In the genomic region with DNA sequence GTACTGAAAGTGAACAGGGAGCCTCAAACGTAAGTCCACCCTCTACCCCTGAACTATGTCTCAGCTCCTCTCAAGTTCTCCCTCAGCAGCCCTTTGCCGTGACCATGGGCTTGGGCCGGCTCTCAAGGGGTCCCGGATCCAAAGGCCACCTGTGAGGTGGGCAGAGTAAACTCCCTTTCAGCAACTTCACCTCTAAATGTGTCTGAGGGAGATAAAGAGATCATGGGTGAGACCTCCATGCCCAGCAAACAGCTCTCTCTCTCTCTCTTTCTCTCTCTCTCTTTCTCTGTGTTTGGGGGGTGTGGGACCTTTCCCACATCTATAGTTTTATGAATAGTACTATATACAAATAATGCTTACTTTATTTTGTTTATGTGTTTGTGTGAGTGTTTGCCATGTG, we compare ENCODE assay signal across 25 mouse cellular contexts. TPM values are rescaled to one million over a fixed set of nuclear protein-coding genes. Genes with fewer than 3 reads are reported as not detected.
"Had no signal": no experiment of that assay in that cellular context is flagged by ENCODE, and none has a peak within 500 bp of the region (broad histone marks: within the 10 kb centered on the region; RNA-seq: fewer than 3 reads in every experiment).

No protein-coding gene starts in this region.

- H3K27me3 ChIP-seq: neural tube, embryonic 15.5 days; stomach, embryonic 15.5 days had no signal

- H3K36me3 ChIP-seq: limb, embryonic 10.5 days; midbrain, embryonic 10.5 days; neural tube, embryonic 15.5 days; stomach, embryonic 15.5 days had no signal

- H3K4me2 ChIP-seq: neural tube, embryonic 15.5 days; stomach, embryonic 15.5 days had no signal

- H3K9me3 ChIP-seq: limb, embryonic 10.5 days; neural tube, embryonic 15.5 days; stomach, embryonic 15.5 days had no signal

- H3K4me3 ChIP-seq: layer of hippocampus, adult 2 months; left cerebral cortex, adult 2 months; limb, embryonic 10.5 days; midbrain, embryonic 10.5 days; myocyte; neural tube, embryonic 15.5 days; stomach, embryonic 15.5 days had no signal

- ATAC-seq: intestine, postnatal 0 days; lung, postnatal 0 days had no signal

- H3K4me1 ChIP-seq: neural tube, embryonic 15.5 days had no signal

- H3K9ac ChIP-seq: neural tube, embryonic 15.5 days; stomach, embryonic 15.5 days had no signal

- H3K27ac ChIP-seq: layer of hippocampus, adult 2 months; left cerebral cortex, adult 2 months; limb, embryonic 10.5 days; midbrain, embryonic 10.5 days; neural tube, embryonic 15.5 days; stomach, embryonic 15.5 days had no signal

- DNase-seq: kidney, adult 8-10 months; kidney, postnatal 36 days; lung, adult 2 months; lung, postnatal 36 days; midbrain, embryonic 14.5 days; right cerebral cortex, adult 18-20 months; spleen, adult 18-20 months; thymus, postnatal 36 days had no signal

RNA-seq across cellular contexts. Expression of gene Gm49496, which starts 6.6 kb away (rescaled TPM):
- total RNA-seq: layer of hippocampus, adult 2 months; layer of hippocampus, postnatal 25 days; left cerebral cortex, adult 2 months; left cerebral cortex, postnatal 14 days had no signal
- polyA plus RNA-seq: intestine, postnatal 0 days; kidney, embryonic 16.5 days; limb, embryonic 10.5 days; limb, embryonic 14.5 days; lung, adult 2 months; lung, postnatal 0 days; midbrain, embryonic 10.5 days; midbrain, embryonic 14.5 days; myocyte; neural tube, embryonic 11.5 days; neural tube, embryonic 15.5 days; stomach, embryonic 15.5 days; testis, adult 2 months; thymus, postnatal 0 days had no signal

RNA-seq across cellular contexts. Expression of gene Gm10198, which starts 36.2 kb away (rescaled TPM):
- total RNA-seq: layer of hippocampus, adult 2 months; layer of hippocampus, postnatal 25 days; left cerebral cortex, adult 2 months; left cerebral cortex, postnatal 14 days; megakaryocyte progenitor cell, adult 5-6 weeks had no signal
- polyA plus RNA-seq: intestine, postnatal 0 days; kidney, embryonic 16.5 days; limb, embryonic 10.5 days; limb, embryonic 14.5 days; lung, adult 2 months; lung, postnatal 0 days; midbrain, embryonic 10.5 days; midbrain, embryonic 14.5 days; myocyte; neural tube, embryonic 11.5 days; neural tube, embryonic 15.5 days; stomach, embryonic 15.5 days; testis, adult 2 months; thymus, postnatal 0 days had no signal
